Mouse (Mus musculus): ENCODE results near the gene Olfr164. TPM values are rescaled to one million over a fixed set of nuclear protein-coding genes. Genes with fewer than 3 reads are reported as not detected.

Olfr164 gene
- total RNA-seq (2021) = not detected
- long read RNA-seq, experiment 1 = 0 reads
- long read RNA-seq, experiment 2 = 0 reads

DNA sequence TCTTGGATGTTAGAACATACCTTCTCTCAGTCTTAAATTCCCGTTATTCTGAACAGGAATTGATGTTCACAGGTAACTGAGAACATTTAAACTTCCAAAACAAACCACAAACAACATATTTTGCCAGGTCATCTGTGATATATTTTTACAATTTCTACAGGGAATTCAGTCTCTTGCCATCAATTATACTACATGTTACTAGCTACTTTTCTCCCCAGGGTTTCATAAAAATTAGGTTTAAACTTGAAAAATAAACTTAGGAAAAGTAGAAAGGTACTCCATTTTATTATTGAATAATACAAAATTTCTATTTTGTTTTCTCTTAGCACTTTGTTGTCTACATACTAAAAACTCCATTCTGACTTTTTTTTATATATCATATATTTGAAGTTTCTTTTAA, at the start of gene Olfr164:
TSS of gene Olfr164 (minus strand) at position 101 of the 400 bp plus-strand sequence.
- no peak for DNase-seq (ENCODE audit: low spot score)

DNA sequence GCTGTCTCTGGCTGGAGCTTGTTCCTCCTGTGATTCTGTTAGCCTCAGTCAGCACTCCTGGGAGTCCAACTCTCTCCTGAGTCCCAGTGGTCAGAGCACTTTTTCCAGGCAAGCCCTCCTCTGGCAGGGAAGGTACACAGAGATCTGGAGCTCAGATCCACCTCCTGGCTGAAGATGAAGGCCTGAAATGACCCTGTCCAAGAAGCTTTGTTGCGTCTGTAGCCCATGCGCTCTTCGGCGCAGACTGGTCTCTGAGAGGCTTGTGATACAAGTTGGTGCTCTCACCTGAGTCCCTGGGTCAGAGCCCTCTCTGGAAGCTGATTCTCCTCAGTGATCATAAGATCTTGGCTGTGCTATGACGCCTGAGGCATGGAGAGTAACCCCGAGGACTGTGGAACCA, 35.2 kb upstream of the Olfr164 start:
- no peak for DNase-seq (ENCODE audit: low spot score)

DNA sequence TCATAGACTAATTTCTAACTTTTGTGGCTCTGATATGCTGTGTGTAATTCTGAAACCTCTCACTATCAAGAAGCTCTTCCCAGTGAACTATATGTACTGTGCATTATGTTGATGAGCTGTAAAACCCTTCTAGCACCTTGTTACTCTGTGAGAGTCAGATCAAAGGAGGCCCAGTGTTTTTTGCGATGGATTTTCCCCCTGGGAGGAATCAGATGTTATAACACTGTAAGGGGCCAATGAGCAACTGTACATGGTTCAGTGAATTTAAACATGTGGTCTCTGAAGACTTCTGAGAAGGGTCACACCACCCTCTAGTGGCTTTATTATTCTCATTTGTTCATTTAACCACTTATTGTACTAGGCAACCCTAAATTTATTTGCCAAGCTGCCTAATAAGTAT, 50.6 kb downstream of the Olfr164 start:
- DNase-seq (ENCODE audit: low spot score) = no peak

DNA sequence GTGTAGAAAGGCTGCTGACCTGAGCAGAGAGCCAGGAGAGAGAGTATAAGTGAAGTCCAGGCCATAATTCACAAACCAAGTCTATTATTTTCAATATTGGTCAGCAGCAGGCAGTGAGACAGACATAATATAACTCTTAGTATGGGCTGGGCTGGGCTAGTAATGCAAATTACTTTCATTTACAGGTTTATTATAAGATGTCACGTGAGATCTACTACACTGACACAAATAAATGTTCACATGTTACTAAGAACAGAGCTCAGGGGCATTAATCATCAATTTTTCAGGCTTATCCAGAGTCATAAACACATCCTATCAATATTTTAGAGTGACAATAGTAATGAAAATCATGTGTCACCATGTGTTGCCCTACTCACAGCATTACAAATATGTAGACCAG, 53.1 kb downstream of the Olfr164 start:
- no peak for DNase-seq (ENCODE audit: low spot score)

DNA sequence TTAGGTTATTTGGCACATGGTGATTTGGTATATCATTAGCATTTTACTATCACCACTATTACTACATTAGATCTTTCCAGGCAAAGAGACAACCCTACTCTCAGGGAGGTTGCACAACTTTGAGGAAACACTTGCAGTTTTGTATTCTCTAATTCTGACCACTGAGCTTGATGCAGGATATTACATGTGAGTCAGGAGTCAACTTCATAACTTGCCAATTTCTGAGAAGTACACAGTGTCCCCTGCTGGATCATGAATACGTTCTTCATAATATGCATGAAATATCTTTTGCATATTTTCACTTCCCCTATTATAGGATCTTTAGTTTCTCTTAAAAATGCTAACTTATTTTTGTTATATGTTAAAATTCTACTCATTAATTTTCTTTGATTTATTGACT, 68.0 kb downstream of the Olfr164 start:
- no peak for DNase-seq (ENCODE audit: low spot score)

DNA sequence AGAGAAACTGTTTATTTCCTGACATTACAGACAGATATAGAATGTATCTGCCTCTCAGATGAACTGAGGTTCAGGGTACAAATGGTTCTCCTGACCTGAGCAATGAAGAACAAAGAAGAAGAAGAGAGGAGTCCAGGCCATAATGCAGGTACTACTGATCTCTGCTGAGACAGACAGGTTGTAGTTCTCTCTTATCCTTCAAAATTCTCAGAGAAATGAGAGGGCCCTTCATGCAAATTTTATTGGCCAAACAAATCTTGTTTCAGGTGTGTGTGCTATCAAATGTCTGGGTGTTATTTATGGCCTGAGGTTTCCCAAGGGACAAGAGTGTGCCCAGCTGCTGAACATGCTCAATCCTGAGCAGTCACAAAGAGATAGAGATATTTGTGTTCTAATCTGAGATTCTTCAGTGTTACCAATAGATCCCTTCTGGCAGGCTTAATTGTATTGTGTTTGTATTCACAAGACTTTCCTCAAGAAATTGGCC, 72.3 kb downstream of the Olfr164 start:
- DNase-seq (ENCODE audit: low spot score) = no peak

DNA sequence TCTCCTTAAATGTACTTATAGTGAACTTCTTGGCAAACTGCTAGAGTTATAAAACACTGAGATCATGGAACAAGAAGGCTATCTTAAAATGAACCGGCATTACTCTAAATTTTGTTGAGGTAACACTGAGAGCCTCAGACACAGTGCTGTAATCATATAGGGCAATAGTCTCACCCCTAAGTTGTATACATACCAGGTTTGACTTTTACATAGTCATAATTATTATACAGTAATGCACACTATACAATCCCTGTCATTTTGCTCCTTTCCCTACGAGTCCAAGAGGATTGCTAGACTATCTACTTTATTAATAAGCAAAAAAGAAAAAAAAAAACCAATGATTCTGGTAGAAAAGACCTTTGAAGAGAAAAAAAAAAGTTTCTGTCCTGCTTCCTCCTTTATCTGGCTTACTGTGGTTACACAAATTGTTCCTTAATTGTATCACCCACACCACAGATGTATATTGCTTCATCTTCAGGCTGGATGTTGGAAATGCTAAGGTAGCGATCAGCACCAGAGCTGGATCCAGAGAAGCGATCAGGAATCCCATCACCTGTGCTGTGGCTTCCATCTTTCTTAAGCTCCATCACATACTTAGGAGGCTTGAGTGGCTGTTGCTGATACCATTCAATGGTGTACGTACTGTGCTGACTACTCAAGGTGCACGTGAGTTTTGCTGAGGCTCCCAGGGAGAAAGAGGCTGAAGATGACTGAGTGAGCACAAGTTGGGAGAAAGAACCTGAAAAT, 72.9 kb downstream of the Olfr164 start:
- DNase-seq (ENCODE audit: low spot score) = no peak

DNA sequence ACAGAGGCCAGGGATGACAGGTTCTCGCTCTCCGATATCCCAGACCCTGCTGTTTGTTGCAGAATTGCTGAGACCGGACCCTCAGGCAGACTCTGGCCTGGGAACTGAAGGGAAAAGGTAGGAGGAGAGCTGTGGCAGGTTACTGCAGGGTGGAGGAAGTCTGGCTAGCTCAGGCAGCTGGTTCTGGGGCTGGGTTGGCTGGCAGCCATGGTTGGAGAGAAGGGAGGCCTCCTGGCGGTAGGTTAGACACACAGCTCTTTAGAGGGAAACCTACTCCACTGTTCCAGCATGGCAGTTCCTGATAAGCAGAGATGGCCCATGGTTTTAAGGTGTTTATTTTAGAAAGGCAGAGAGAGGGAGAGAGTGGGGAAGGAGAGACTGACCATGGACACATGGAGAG, 77.1 kb downstream of the Olfr164 start:
- no peak for DNase-seq (ENCODE audit: low spot score)

Small RNA genes within 50 kb of the gene (microRNA-seq; reads per million reads assigned to microRNA genes)
- not detected for gene Gm23612

Other genes with a start within 250 kb of the Olfr164 start
- not detected for gene Olfr165, start 109.1 kb upstream of the Olfr164 start, total RNA-seq (2021)
- not detected for gene Olfr166, start 169.6 kb upstream of the Olfr164 start, total RNA-seq (2021)
- not detected for gene Olfr167, start 208.2 kb upstream of the Olfr164 start, total RNA-seq (2021)
- gene Olfr168, start 221.5 kb upstream of the Olfr164 start, total RNA-seq (2021) = not detected